Mouse (Mus musculus): ENCODE data around the gene Anks1. TPM values are rescaled to one million over a fixed set of nuclear protein-coding genes. Genes with fewer than 3 reads are reported as not detected.
"Not testable (repeated sequence)": the region's sequence is repeated elsewhere in the genome, so short reads cannot be mapped to it uniquely, and the experiment has no call there.

Anks1 gene
- total and polyA plus RNA-seq, 3 experiments: 6.6 to 13.3 (median 9.6) TPM

GRCm38 (mm10) chr17:27994001-27994944, 85.2 kb downstream of the Anks1 start:
- H3K4me1 ChIP-seq (ENCODE audit: insufficient read depth, low read depth, low read length): no peaks in the 10 kb centered on the region
- H3K9me3 ChIP-seq (replicated peaks): no peaks in the 10 kb centered on the region
- H3K36me3 ChIP-seq (replicated peaks): peaks cover 86% of the 10 kb centered on the region
- DNase-seq (ENCODE audit: low spot score): no peak
- TF ChIP-seq POLR2AphosphoS5 (IDR thresholded peaks at IDR 0.05; ENCODE audit: insufficient replicate concordance, low read depth, low read length): no peak
- TF ChIP-seq TAL1 (conservative IDR thresholded peaks at IDR 0.05; ENCODE audit: low read depth, low read length): no peak
- TF ChIP-seq CTCF (IDR thresholded peaks at IDR 0.05; ENCODE audit: low read depth, low read length): no peak
- no peak for TF ChIP-seq GATA2 (IDR thresholded peaks at IDR 0.05; ENCODE audit: borderline replicate concordance, low read depth, low read length)
- no peak for TF ChIP-seq GATA1 (IDR thresholded peaks at IDR 0.05; ENCODE audit: borderline replicate concordance, low read length)
- H3K4me3 ChIP-seq (ENCODE audit: low read depth, low read length): no peak overlapping the region
- ATAC-seq (ENCODE audit: extremely low read depth, insufficient number of reproducible peaks, low FRiP score, poor library complexity, severe bottlenecking): no peak
- no peaks in the 10 kb centered on the region for H3K27me3 ChIP-seq (ENCODE audit: insufficient read depth, low read length)

DNA sequence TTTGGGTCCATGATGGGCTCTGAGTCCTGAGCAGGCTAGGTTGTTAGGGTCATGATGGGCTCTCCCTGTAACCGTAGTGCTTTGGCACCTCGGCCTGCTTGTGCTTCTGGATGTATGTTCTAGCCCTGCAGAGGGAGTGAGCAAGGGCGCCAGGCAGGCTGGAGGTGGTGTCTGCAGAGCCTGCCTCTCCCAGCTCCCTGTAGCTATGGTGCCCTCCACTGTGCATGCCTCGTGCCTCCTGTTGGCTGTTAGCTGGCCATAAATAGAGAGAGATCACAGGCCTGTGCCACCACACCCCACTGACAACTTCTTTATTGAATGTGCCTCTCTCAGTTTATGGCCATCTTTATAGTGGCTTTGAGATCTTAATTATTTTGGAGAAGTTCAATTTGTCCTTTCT, 87.2 kb downstream of the Anks1 start:
- ATAC-seq (ENCODE audit: extremely low read depth, insufficient number of reproducible peaks, low FRiP score, poor library complexity, severe bottlenecking) (no peak), DNase-seq (ENCODE audit: low spot score) (no peak)
- no peaks in the 10 kb centered on the region for H3K4me1 ChIP-seq (ENCODE audit: insufficient read depth, low read depth, low read length)
- H3K9me3 ChIP-seq (replicated peaks): no peaks in the 10 kb centered on the region
- TF ChIP-seq CTCF (IDR thresholded peaks at IDR 0.05; ENCODE audit: low read depth, low read length) (no peak), GATA1 (IDR thresholded peaks at IDR 0.05; ENCODE audit: borderline replicate concordance, low read length) (no peak), POLR2AphosphoS5 (IDR thresholded peaks at IDR 0.05; ENCODE audit: insufficient replicate concordance, low read depth, low read length) (no peak), GATA2 (IDR thresholded peaks at IDR 0.05; ENCODE audit: borderline replicate concordance, low read depth, low read length) (no peak)
- H3K27me3 ChIP-seq (ENCODE audit: insufficient read depth, low read length): no peaks in the 10 kb centered on the region
- H3K4me3 ChIP-seq (ENCODE audit: low read depth, low read length): no peak overlapping the region
- peaks cover 83% of the 10 kb centered on the region for H3K36me3 ChIP-seq (replicated peaks)

- H3K36me3 ChIP-seq (replicated peaks): peaks cover 81% of the 10 kb centered on the region
- H3K4me1 ChIP-seq (ENCODE audit: insufficient read depth, low read depth, low read length): no peaks in the 10 kb centered on the region
These were observed 88.1 kb downstream of the Anks1 start for GRCm38 (mm10) chr17:27997212-27997611.

GRCm38 (mm10) chr17:27999683-28000273, 90.7 kb downstream of the Anks1 start:
- not testable (repeated sequence) for H3K9me3 ChIP-seq (replicated peaks); H3K27me3 ChIP-seq (ENCODE audit: insufficient read depth, low read length); DNase-seq (ENCODE audit: low spot score); H3K4me3 ChIP-seq (ENCODE audit: low read depth, low read length); ATAC-seq (ENCODE audit: extremely low read depth, insufficient number of reproducible peaks, low FRiP score, poor library complexity, severe bottlenecking); H3K4me1 ChIP-seq (ENCODE audit: insufficient read depth, low read depth, low read length)
- H3K36me3 ChIP-seq (replicated peaks): peaks cover 73% of the 10 kb centered on the region

More at GRCm38 (mm10) chr17:27997212-27997611, 88.1 kb downstream of the Anks1 start:
- DNase-seq (ENCODE audit: low spot score) (no peak), ATAC-seq (ENCODE audit: extremely low read depth, insufficient number of reproducible peaks, low FRiP score, poor library complexity, severe bottlenecking) (no peak)
- TF ChIP-seq POLR2AphosphoS5 (IDR thresholded peaks at IDR 0.05; ENCODE audit: insufficient replicate concordance, low read depth, low read length) (no peak), TAL1 (conservative IDR thresholded peaks at IDR 0.05; ENCODE audit: low read depth, low read length) (no peak), GATA2 (IDR thresholded peaks at IDR 0.05; ENCODE audit: borderline replicate concordance, low read depth, low read length) (no peak), GATA1 (IDR thresholded peaks at IDR 0.05; ENCODE audit: borderline replicate concordance, low read length) (no peak), CTCF (IDR thresholded peaks at IDR 0.05; ENCODE audit: low read depth, low read length) (no peak)
- no peaks in the 10 kb centered on the region for H3K9me3 ChIP-seq (replicated peaks)
- H3K27me3 ChIP-seq (ENCODE audit: insufficient read depth, low read length): no peaks in the 10 kb centered on the region
- no peak overlapping the region for H3K4me3 ChIP-seq (ENCODE audit: low read depth, low read length)

DNA sequence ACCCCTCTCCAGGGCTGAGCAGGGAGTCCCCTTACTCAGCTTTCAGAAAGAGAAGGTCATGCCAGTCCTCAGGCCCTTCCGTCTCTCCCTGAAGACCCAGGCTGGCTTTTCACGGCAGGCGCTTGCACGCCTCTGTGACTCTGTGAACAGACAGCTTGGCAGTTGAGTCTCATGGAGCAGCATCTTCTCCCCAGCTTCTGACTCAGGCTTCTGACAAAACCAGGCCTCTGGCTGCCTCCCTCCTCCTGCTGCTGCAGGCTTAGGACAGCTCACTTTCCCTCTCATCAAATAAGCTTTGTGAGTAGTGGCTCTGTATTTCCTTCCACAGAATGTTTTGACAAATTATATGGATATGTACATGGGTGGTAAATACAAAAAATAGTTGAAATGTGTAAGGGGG, 91.3 kb downstream of the Anks1 start:
- TF ChIP-seq POLR2AphosphoS5 (IDR thresholded peaks at IDR 0.05; ENCODE audit: insufficient replicate concordance, low read depth, low read length): no peak
- no peak for TF ChIP-seq TAL1 (conservative IDR thresholded peaks at IDR 0.05; ENCODE audit: low read depth, low read length)
- TF ChIP-seq GATA2 (IDR thresholded peaks at IDR 0.05; ENCODE audit: borderline replicate concordance, low read depth, low read length): no peak

GRCm38 (mm10) chr17:28000851-28001250, 91.7 kb downstream of the Anks1 start:
- no peak for DNase-seq (ENCODE audit: low spot score)
- no peaks in the 10 kb centered on the region for H3K4me1 ChIP-seq (ENCODE audit: insufficient read depth, low read depth, low read length)

More for the DNA sequence above, 91.3 kb downstream of the Anks1 start:
- H3K4me1 ChIP-seq (ENCODE audit: insufficient read depth, low read depth, low read length): no peaks in the 10 kb centered on the region
- ATAC-seq (ENCODE audit: extremely low read depth, insufficient number of reproducible peaks, low FRiP score, poor library complexity, severe bottlenecking) (no peak), DNase-seq (ENCODE audit: low spot score) (no peak)
- H3K9me3 ChIP-seq (replicated peaks): no peaks in the 10 kb centered on the region
- H3K4me3 ChIP-seq (ENCODE audit: low read depth, low read length): no peak overlapping the region
- peaks cover 74% of the 10 kb centered on the region for H3K36me3 ChIP-seq (replicated peaks)
- no peaks in the 10 kb centered on the region for H3K27me3 ChIP-seq (ENCODE audit: insufficient read depth, low read length)

More at GRCm38 (mm10) chr17:28000851-28001250, 91.7 kb downstream of the Anks1 start:
- H3K27me3 ChIP-seq (ENCODE audit: insufficient read depth, low read length): no peaks in the 10 kb centered on the region
- no peak overlapping the region for H3K4me3 ChIP-seq (ENCODE audit: low read depth, low read length)
- ATAC-seq (ENCODE audit: extremely low read depth, insufficient number of reproducible peaks, low FRiP score, poor library complexity, severe bottlenecking): no peak
- TF ChIP-seq POLR2AphosphoS5 (IDR thresholded peaks at IDR 0.05; ENCODE audit: insufficient replicate concordance, low read depth, low read length) (no peak), GATA1 (IDR thresholded peaks at IDR 0.05; ENCODE audit: borderline replicate concordance, low read length) (no peak), GATA2 (IDR thresholded peaks at IDR 0.05; ENCODE audit: borderline replicate concordance, low read depth, low read length) (no peak), CTCF (IDR thresholded peaks at IDR 0.05; ENCODE audit: low read depth, low read length) (no peak)
- H3K9me3 ChIP-seq (replicated peaks): no peaks in the 10 kb centered on the region
- peaks cover 74% of the 10 kb centered on the region for H3K36me3 ChIP-seq (replicated peaks)
